Mouse (Mus musculus) spleen, postnatal 10 days (tissue): ENCODE measurements at regions not wholly inside any gene's neighbourhood (a gene's known extent, or its start where the extent isn't known, plus 50 kb on each side); places are given as distances from the start of the nearest gene placed in this dataset.
"Not testable (repeated sequence)": the region's sequence is repeated elsewhere in the genome, so short reads cannot be mapped to it uniquely, and the experiment has no call there.

Experiments
- DNase-seq, 2 experiments: peaks; one replicate each; pipeline ENCODE4 v3.0.0; 2021 to 2022; ENCODE audit warnings: low spot score in 2 of 2

DNA sequence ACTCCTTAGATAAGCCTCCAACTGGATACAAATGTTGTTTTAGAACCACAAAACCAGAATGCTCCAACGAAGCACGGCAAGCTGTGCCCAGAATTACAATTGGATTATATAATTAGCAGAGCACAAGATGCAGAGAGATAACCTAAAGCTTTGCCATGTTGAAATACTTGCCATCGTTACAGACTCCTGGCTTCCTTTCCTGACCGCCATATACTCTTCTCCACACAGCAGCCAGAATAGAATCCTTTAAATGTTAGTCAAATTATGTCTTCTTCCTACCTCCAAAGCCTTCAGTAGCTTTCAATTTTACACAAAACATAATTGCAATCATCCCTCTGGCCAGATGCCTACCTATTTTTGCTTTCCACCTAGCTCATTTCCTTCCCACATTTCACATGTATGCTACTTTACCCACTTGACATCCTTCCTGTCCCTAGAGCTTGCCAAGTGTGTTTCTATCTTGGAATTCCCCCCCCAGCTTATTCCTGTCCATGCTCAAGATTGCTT lies 52.8 kb upstream of the G2e3 start:
- DNase-seq = no peak

DNA sequence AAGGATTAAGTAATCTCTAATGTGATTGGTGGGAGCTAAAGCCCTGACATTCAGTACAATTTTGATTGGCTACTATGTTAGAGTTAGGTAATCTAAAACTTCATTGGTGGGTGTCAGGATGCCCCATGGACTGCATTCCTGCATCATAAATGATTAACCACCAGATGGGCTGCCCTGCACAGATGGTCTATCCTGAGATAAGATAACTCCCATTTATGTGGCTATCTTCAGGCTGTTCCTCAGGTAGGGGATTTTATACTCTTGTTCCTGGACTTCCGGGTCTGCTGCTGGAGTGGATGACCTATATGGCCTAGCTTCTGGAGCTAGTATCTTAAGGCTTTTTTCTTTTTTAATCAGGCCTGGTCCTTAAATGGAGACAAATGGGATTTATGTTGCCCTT lies 69.5 kb upstream of the G2e3 start:
- DNase-seq = no peak

DNA sequence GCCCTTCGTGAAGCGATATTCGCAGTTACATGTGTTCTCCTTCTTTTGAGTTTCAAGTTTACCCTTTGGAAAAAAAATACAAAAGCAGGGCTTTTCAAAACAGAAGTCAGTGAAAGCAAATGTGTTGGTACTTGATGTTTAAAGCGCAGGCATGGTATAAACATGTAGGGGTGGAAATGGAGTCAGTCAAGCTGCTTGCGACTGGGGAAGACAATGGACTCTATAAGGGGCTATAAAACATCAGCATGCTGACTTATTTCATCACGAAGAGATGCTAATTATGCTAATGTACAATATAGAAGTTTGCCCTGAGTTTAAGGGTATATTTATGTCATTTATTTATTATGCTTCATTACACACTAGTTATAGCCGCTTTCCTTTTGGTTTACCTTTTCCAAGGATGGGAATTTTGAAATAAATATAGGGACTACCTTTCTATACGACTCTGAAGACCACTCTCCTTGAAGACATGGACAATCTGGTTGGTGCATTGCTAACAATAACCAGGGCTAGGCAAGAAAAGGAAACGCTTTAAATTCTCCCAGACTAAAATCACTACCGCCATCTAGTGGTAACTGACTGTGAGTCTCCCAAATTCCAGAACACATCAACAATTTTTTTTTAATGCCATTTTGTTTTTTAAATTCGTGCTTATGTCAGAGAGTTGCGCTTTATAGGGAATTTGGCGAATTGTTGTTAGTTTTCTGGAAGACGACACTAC lies 71.9 kb upstream of the G2e3 start:
- DNase-seq = no peak

DNA sequence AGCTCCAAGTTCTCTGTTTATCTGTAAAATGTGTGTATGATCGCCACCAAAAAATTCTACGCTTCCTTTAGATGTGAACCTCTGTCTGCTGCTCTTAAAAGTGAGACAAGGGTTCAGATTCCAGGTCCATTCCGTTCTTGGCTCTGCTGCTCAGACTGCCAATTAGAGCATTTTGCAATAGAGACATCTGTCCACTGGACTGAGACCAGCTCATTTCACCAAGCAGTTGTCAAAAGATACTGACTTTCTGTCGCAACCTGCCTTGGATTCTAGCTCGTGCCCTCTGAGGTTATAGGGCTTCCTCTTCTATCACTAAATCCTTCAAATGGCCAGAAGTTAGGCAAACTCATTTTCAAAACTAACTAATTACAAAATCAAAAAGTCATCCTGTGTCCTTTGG lies 74.4 kb upstream of the G2e3 start:
- no peak for DNase-seq

DNA sequence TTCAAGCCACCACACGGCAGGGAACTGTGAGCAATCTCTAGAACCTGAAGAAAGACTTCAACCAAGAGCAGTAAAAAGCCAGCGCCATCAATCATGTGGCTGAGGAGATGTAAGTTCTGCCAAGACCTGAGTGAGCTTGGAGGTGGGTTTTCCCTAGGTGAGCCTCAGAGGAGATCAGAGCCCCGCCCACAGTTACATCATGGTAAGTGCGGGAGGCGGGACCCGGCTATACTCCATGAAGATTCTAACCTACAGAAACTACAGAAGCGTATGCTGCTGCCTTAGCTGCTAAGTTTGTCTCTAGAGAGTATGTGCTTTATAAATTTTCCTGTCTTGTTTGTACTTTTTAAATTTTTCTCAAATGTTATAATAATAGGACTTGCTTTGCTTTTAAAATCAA lies 105.0 kb upstream of the G2e3 start:
- no peak for DNase-seq

DNA sequence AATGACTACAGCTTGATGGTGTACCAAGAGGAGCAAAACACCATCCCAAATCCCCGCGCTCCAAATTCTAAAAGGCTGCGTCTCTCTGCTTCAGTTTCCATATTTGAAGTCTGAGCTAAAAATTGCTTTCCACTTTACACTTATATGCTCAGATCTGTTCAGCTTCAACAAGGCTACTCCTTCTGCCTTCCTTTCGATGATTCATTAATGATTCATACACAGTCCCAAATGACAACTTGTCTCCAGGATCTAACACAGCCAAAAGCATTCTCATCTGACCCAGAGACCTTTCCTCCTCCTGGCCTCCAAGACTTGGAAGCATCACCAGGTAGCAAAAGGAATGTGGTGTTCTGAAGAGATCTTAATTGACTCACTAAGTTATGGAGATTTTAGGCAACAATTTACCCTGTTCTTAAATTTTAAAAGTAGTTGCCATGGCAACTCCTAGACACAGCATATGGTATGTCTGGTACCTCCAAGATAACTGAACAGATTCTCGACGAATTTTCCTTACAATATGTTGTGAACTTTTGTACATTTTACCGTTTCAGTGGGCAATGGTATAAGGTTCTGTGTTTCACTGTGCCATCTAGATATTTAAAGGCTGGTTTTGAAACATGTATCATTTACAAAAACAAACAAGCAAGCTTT lies 106.6 kb upstream of the G2e3 start:
- no peak for DNase-seq

- DNase-seq = no peak
Measured at GRCm38 (mm10) chr12:51211691-51212090, 136.2 kb upstream of the G2e3 start.

DNA sequence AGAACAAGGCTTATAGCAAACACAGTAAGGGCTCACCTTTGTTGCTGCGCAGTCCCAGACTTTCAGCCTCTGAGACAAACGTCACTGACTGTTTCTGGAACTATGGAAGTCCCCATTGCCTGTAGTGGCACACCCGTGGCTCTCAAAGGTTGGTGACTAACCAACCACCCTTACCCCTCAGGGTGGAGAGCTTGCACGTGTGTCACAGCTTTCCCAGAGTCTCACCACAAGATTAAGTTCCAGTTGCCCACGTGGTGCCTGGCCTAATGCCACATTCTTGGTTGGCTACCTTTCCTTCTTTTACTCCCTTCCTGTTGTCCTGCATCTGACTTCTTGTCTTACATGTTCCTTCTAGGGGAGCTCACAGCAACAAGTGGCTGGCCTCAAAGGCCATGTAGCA lies 151.6 kb upstream of the G2e3 start:
- DNase-seq = no peak

DNA sequence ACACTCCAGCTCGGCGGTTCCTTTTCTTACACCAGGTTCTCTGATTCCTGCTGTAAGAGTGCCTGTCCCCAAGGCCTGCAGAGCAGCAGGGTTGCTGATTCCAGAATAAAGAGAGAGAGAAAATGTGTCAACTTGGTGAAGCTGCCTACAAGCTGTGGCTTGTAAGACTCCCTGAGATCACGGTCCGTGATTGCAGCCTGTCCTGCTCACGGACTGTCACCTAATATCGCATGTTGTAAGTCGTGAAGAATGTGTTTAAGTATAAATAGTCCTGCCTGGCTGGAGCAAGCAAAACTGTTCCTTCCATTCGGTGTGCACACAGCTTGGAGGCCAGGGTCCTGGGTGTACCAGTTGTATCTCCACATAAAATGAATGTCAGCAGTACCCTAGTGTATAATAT lies 152.7 kb upstream of the G2e3 start:
- no peak for DNase-seq

DNA sequence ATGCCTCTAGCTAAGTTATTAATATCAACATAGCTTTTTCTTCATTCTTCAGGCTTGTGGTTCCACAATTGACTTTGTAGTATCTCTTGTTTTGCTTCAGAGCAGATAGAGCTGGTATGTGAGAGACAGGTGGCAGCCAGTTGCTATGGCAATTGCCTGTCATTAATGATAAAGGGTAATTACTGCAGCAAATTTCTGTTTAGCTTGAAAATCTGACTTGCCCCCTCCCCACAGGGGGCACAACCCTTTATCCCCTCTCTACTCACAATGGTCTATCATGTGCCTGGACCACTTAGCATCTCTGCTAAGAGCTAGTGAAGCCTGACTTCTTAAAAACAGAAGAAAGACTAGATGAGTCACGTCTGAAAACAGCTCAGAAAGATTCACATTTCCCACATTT lies 157.1 kb upstream of the G2e3 start:
- DNase-seq = no peak

- no peak for DNase-seq
Measured at GRCm38 (mm10) chr12:51190186-51190585, 157.7 kb upstream of the G2e3 start.

DNA sequence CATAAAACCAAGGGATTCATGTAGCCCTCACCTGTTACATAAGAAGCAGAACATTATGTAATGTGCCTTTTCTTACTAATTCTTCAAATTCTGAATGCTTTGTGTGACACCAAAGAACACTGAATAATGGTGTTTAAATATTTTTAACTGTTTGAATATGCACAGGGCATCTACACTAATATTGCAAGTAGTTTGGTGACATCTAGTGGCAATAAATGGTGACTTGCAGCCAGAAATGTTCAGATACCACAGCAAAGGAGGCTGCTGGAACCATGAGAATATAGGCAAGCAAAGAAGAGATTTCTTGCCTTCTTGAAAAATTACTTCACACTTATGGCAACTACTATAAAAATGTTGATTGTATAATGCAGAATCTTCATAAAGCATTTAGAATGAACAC lies 159.6 kb upstream of the G2e3 start:
- no peak for DNase-seq

GRCm38 (mm10) chr12:51187726-51188125 lies 160.1 kb upstream of the G2e3 start:
- DNase-seq = no peak

- no peak for DNase-seq
Measured at GRCm38 (mm10) chr12:51185751-51186150, 162.1 kb upstream of the G2e3 start.

DNA sequence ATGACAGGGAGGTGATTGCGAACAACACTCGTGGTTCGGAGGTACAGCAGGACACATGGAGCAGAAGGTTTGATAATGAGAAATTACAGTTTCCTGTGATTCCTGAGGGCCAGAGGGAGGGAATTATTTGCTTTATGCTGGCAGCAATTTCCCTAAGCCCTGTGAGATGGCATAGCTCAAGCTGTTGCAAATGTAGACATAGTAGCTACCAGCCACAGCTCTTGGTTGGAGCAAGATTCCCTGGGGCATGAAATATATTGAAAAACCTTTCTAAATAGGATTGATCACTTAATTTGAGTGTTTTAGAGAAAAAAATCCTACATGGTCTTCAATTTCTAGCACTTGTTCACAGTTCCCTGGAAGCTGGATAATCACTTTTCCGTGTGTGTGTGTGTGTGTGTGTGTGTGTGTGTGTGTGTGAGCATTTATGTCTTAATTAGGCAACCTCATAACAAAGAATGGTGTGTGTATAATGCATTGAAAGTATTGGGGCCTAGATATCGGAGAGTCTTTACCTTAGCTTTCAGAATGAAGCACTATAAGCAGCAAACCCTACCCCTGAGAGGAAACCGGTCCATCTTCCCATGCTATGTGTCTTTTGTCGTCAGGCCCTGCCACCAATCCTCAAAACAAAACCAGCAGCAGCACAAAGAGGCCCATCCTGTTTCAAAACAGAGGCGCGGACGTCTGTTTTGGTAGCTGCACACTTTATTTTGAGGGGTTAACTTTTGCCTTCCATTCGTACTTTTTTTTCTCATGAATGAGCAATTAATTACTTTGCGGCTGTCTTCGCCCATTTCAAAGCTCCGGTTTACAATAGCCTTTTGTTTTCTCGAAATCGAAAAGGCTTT lies 172.7 kb upstream of the G2e3 start:
- no peak for DNase-seq

- no peak for DNase-seq
Measured at GRCm38 (mm10) chr12:51165186-51165585, 182.7 kb upstream of the G2e3 start.

GRCm38 (mm10) chr12:51160995-51161394 lies 186.9 kb upstream of the G2e3 start:
- DNase-seq = no peak

GRCm38 (mm10) chr12:51160122-51160521 lies 187.7 kb upstream of the G2e3 start:
- no peak for DNase-seq

DNA sequence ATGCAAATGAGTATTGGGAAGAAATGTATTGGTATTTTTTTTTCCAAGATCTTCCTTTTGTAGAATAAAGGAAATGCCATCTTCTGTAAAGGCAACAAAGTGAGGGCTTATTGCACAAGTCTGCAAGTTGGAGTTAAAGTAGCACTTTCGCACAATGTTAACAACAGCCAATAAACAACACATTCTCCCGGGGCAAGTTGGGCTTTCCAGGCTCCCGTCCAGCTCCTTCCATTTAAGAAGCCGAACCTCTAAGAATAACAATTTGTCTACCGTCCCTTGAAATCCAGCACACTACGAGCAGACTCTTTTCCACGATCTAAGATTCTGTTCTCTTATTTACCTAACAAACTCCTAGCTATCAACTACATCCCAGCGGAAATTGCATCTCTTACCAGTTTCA lies 199.9 kb upstream of the G2e3 start:
- DNase-seq = no peak

DNA sequence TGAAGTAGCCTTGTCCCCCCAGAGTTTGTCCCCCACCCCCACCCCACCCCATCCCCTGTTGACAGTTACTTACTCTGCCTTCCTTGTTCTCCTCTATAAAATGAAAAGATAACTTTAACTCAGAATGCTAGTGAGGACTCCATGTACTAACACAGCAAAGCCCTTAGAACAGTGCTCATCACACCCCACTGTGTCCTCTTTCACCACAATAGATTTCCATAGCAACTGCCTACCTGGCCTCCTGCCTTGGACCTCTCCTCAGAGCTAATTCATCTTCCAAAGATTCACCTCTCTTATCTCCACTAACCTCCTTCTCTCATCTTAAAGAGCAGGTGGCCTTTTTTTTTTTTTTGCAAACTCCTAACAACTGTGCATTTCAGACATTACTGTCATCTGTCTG lies 204.0 kb upstream of the G2e3 start:
- DNase-seq = no peak

GRCm38 (mm10) chr12:51143196-51143595 lies 204.7 kb upstream of the G2e3 start:
- no peak for DNase-seq

DNA sequence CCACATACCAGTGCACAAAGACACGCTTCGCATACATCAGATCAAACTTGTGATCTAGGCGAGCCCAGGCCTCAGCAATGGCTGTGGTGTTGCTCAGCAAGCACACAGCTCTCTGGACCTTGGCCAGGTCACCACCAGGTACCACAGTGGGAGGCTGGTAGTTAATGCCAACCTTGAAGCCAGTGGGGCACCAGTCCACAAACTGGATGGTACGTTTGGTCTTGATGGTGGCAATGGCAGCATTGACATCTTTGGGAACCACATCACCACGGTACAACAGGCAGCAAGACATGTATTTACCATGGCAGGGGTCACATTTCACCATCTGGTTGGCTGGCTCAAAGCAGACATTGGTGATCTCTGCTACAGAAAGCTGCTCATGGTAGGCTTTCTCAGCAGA lies 214.2 kb upstream of the G2e3 start:
- DNase-seq = not testable (repeated sequence)

DNA sequence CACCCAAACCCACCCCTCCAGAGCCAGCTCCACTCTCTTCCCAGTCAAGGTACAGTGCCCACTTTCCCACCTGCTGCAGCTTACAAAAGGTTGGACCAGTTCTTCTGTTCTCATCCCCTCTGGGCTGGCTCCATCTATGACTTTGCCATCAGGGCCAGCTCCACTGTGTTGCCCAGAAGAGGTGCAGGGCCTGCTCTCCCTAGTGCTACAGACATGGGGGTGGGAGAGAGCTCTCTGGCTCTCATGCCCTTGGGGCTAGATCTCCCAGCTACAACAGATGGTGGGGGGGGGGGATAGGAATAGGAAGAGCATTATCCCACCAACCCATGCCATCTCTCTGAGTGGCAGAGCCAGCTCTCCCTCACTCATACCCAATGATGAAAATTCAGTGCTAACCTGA lies 219.6 kb upstream of the G2e3 start:
- DNase-seq = no peak
